Mouse (Mus musculus) spleen, adult 2 months (tissue): ENCODE results near the gene Ddx27.

Source experiments
- CTCF ChIP-seq: fragments of 200-500 bp; IDR thresholded peaks from 2 replicates; pipeline ENCODE4 v1.5.1; 2011; ENCODE audit warnings: mild to moderate bottlenecking, inconsistent platforms; ENCODE audit not compliant: insufficient read depth, insufficient read length, insufficient replicate concordance; ENCODE audit errors: extremely low read depth
- POLR2A ChIP-seq: fragments of 200-500 bp; IDR thresholded peaks from 2 replicates; pipeline ENCODE4 v1.6.1; 2011; ENCODE audit warnings: low read depth, low read length, inconsistent platforms

DNA sequence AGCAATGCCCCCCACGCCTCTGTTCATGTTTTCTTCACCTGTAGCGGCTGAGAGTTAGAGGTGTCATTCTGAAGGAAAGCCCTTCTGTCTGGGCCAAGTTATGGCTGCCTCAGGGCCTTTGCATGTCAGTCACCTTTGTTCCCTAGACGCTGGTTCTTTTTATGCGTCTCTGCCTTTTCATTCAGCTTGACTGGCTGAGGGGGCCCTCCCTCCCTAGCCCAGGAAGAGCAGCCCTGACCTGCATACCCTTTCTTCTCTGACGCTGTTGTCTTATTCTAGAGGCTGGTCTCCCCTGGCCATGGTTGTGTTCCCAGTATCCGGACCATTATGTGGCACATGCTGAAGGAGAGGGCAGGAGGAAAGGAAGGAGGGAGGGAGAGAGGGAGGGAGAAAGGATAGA lies 66.1 kb downstream of the Ddx27 start:
- TF ChIP-seq POLR2A (no peak), CTCF (no peak)
